Mouse (Mus musculus): Measurements from ENCODE around the gene Mtln. TPM values are rescaled to one million over a fixed set of nuclear protein-coding genes. Genes with fewer than 3 reads are reported as not detected.

Mtln gene
- total and polyA plus RNA-seq, 3 experiments, result 35.4 to 51.3 (median 47.2) TPM

- H3K79me2 ChIP-seq (replicated peaks; ENCODE audit: control insufficient read depth, extremely low read depth, insufficient read depth, poor library complexity, severe bottlenecking), result no peaks in the 10 kb centered on the region
- H3K27me3 ChIP-seq (replicated peaks), result no peaks in the 10 kb centered on the region
- TF ChIP-seq MAX (IDR thresholded peaks at IDR 0.05; ENCODE audit: low read length), result no peak
- TF ChIP-seq EP300 (IDR thresholded peaks at IDR 0.05; ENCODE audit: low read length), result no peak
- no peak for TF ChIP-seq NRF1 (IDR thresholded peaks at IDR 0.05; ENCODE audit: low read depth, low read length)
- no peak for TF ChIP-seq MEF2A (IDR thresholded peaks at IDR 0.05; ENCODE audit: borderline replicate concordance, low read depth, low read length)
- no peak for TF ChIP-seq MXI1 (IDR thresholded peaks at IDR 0.05; ENCODE audit: low read depth, low read length)
- in situ Hi-C loops (cut with MboI; ENCODE audit: low pct_ligation_motif_present, low pct_unique_long_range_greater_than_20kb, low sequenced_read_pairs), result no loop called here
- no peak overlapping the region for H3K9ac ChIP-seq (ENCODE audit: insufficient read depth, low read depth)
- H3K4me3 ChIP-seq (replicated peaks in 1 of 3; ENCODE audit: low read depth in 2 of 3, low read length in 2 of 3, poor library complexity in 1 of 3), result no peak overlapping the region
- no peaks in the 10 kb centered on the region for H3K9me3 ChIP-seq (replicated peaks; ENCODE audit: low read length)
- H3K4me2 ChIP-seq (ENCODE audit: insufficient read depth, low read depth, poor library complexity, severe bottlenecking), result no peak overlapping the region
- DNase-seq (ENCODE audit: extremely low read depth), result no peak
- peaks cover 3 to 7% of the 10 kb centered on the region in 2 experiments for H3K36me3 ChIP-seq (replicated peaks in 1 of 2; ENCODE audit: control insufficient read depth in 1 of 2, insufficient read depth in 1 of 2, low read length in 1 of 2)
- dilution Hi-C loops (cut with MboI; ENCODE audit: extremely low pct_ligation_motif_present, extremely low pct_unique_long_range_greater_than_20kb, low sequenced_read_pairs), result no loop called here
- H3K4me1 ChIP-seq (ENCODE audit: control insufficient read depth in 1 of 2, insufficient read depth in 2 of 2), result no peaks in the 10 kb centered on the region
- H3K27ac ChIP-seq (ENCODE audit: insufficient read depth, low read depth), result no peak overlapping the region
Measured at GRCm38 (mm10) chr2:127773938-127774577, 18.2 kb downstream of the Mtln start.

GRCm38 (mm10) chr2:127761587-127761986, 30.7 kb downstream of the Mtln start:
- H3K36me3 ChIP-seq (replicated peaks in 1 of 2; ENCODE audit: control insufficient read depth in 1 of 2, insufficient read depth in 1 of 2, low read length in 1 of 2), result peaks cover 0 to 6% of the 10 kb centered on the region in 2 experiments
- dilution Hi-C loops (cut with MboI; ENCODE audit: extremely low pct_ligation_motif_present, extremely low pct_unique_long_range_greater_than_20kb, low sequenced_read_pairs), result no loop called here
- TF ChIP-seq HCFC1 (IDR thresholded peaks at IDR 0.05; ENCODE audit: low read depth, low read length) (no peak), JUND (conservative IDR thresholded peaks at IDR 0.05; ENCODE audit: low read depth, low read length) (no peak), NELFE (IDR thresholded peaks at IDR 0.05; ENCODE audit: low read depth, low read length) (no peak), ZC3H11A (IDR thresholded peaks at IDR 0.05; ENCODE audit: low read depth, low read length) (no peak), MYC (IDR thresholded peaks at IDR 0.05; ENCODE audit: low read depth, low read length) (no peak), PAX5 (IDR thresholded peaks at IDR 0.05; ENCODE audit: low read length) (no peak), RAD21 (IDR thresholded peaks at IDR 0.05; ENCODE audit: low read depth, low read length) (no peak), ELF1 (IDR thresholded peaks at IDR 0.05; ENCODE audit: low read depth, low read length) (no peak), POLR2A (IDR thresholded peaks at IDR 0.05; ENCODE audit: low read depth, low read length) (no peak)
- no peaks in the 10 kb centered on the region for H3K79me2 ChIP-seq (replicated peaks; ENCODE audit: control insufficient read depth, extremely low read depth, insufficient read depth, poor library complexity, severe bottlenecking)
- no peak overlapping the region for H3K4me2 ChIP-seq (ENCODE audit: insufficient read depth, low read depth, poor library complexity, severe bottlenecking)
- in situ Hi-C loops (cut with MboI; ENCODE audit: low pct_ligation_motif_present, low pct_unique_long_range_greater_than_20kb, low sequenced_read_pairs), result no loop called here
- H3K4me3 ChIP-seq (replicated peaks in 1 of 3; ENCODE audit: low read depth in 2 of 3, low read length in 2 of 3, poor library complexity in 1 of 3), result no peak overlapping the region
- H3K27ac ChIP-seq (ENCODE audit: insufficient read depth, low read depth), result no peak overlapping the region
- no peaks in the 10 kb centered on the region for H3K27me3 ChIP-seq (replicated peaks)
- peaks cover 0 to 6% of the 10 kb centered on the region in 2 experiments; a peak in 1 of 4 replicates for H3K4me1 ChIP-seq (ENCODE audit: control insufficient read depth in 1 of 2, insufficient read depth in 2 of 2)
- H3K9ac ChIP-seq (ENCODE audit: insufficient read depth, low read depth), result no peak overlapping the region
- no peaks in the 10 kb centered on the region for H3K9me3 ChIP-seq (replicated peaks; ENCODE audit: low read length)
- no peak for DNase-seq (ENCODE audit: extremely low read depth)
